Mouse (Mus musculus): Measurements from ENCODE around the gene Srrt. TPM values are rescaled to one million over a fixed set of nuclear protein-coding genes. Genes with fewer than 3 reads are reported as not detected.
A peak's percentile ranks its signal among the peaks of the same experiment; 100 is the strongest.

Srrt gene
- polyA plus RNA-seq, 1 experiment: 461 TPM

- peak overlapping the region; percentile 28; the same call in 1 of the 2 replicates for H3K27ac ChIP-seq (ENCODE audit: control insufficient read depth, insufficient read depth, low read depth, low read length, poor library complexity)
- no peak for TF ChIP-seq POLR2A (IDR thresholded peaks at IDR 0.05; ENCODE audit: borderline replicate concordance, control insufficient read depth, low read depth, low read length)
- no peak for TF ChIP-seq CTCF (IDR thresholded peaks at IDR 0.05; ENCODE audit: control insufficient read depth, insufficient read depth, low read length)
- WGBS: 62% methylated on average over 6 of the region's 6 CpGs
- no peak overlapping the region for H3K4me3 ChIP-seq (replicated peaks; ENCODE audit: control insufficient read depth, low read depth, low read length)
- H3K4me1 ChIP-seq (ENCODE audit: control insufficient read depth, insufficient read depth, low read length): peaks cover 3% of the 10 kb centered on the region; the same call in 1 of the 2 replicates
These were observed 32.7 kb upstream of the Srrt start for GRCm38 (mm10) chr5:137340222-137340621.

- H3K27ac ChIP-seq (ENCODE audit: control insufficient read depth, insufficient read depth, low read depth, low read length, poor library complexity): peak overlapping the region; percentile 9; the same call in 1 of the 2 replicates
- WGBS: 28% methylated on average over 22 of the region's 22 CpGs
- H3K4me3 ChIP-seq (replicated peaks; ENCODE audit: control insufficient read depth, low read depth, low read length): peak overlapping the region; percentile 9
- H3K4me1 ChIP-seq (ENCODE audit: control insufficient read depth, insufficient read depth, low read length): peaks cover 3% of the 10 kb centered on the region; the same call in 1 of the 2 replicates
- TF ChIP-seq CTCF (IDR thresholded peaks at IDR 0.05; ENCODE audit: control insufficient read depth, insufficient read depth, low read length): no peak
- TF ChIP-seq POLR2A (IDR thresholded peaks at IDR 0.05; ENCODE audit: borderline replicate concordance, control insufficient read depth, low read depth, low read length): no peak
These were observed 32.0 kb upstream of the Srrt start for GRCm38 (mm10) chr5:137339290-137339979.

GRCm38 (mm10) chr5:137338663-137339289 is 31.3 kb upstream of the Srrt start:
- H3K27ac ChIP-seq (ENCODE audit: control insufficient read depth, insufficient read depth, low read depth, low read length, poor library complexity): no peak overlapping the region
- peak overlapping the region; percentile 72 for H3K4me3 ChIP-seq (replicated peaks; ENCODE audit: control insufficient read depth, low read depth, low read length)
- TF ChIP-seq POLR2A (IDR thresholded peaks at IDR 0.05; ENCODE audit: borderline replicate concordance, control insufficient read depth, low read depth, low read length) (no peak), CTCF (IDR thresholded peaks at IDR 0.05; ENCODE audit: control insufficient read depth, insufficient read depth, low read length) (no peak)
- peaks cover 3% of the 10 kb centered on the region; the same call in 1 of the 2 replicates for H3K4me1 ChIP-seq (ENCODE audit: control insufficient read depth, insufficient read depth, low read length)
- WGBS: 0% methylated on average over 11 of the region's 11 CpGs

GRCm38 (mm10) chr5:137338256-137338655 is 30.8 kb upstream of the Srrt start:
- Histone ChIP-seq H3K4me1 (ENCODE audit: control insufficient read depth, insufficient read depth, low read length) (peaks cover 3% of the 10 kb centered on the region; the same call in 1 of the 2 replicates), H3K27ac (ENCODE audit: control insufficient read depth, insufficient read depth, low read depth, low read length, poor library complexity) (no peak overlapping the region), H3K4me3 (replicated peaks; ENCODE audit: control insufficient read depth, low read depth, low read length) (peak overlapping the region; percentile 72)
- WGBS: 0% methylated on average over 19 of the region's 19 CpGs
- TF ChIP-seq POLR2A (IDR thresholded peaks at IDR 0.05; ENCODE audit: borderline replicate concordance, control insufficient read depth, low read depth, low read length) (peak; percentile 44; the same call in 1 of the 2 replicates), CTCF (IDR thresholded peaks at IDR 0.05; ENCODE audit: control insufficient read depth, insufficient read depth, low read length) (no peak)

GRCm38 (mm10) chr5:137337190-137337589 is 29.7 kb upstream of the Srrt start:
- 83% methylated on average over 8 of the region's 8 CpGs for WGBS
- Histone ChIP-seq H3K4me1 (ENCODE audit: control insufficient read depth, insufficient read depth, low read length) (peaks cover 3% of the 10 kb centered on the region; the same call in 1 of the 2 replicates), H3K4me3 (replicated peaks; ENCODE audit: control insufficient read depth, low read depth, low read length) (no peak overlapping the region), H3K27ac (ENCODE audit: control insufficient read depth, insufficient read depth, low read depth, low read length, poor library complexity) (no peak overlapping the region)
- TF ChIP-seq POLR2A (IDR thresholded peaks at IDR 0.05; ENCODE audit: borderline replicate concordance, control insufficient read depth, low read depth, low read length) (no peak), CTCF (IDR thresholded peaks at IDR 0.05; ENCODE audit: control insufficient read depth, insufficient read depth, low read length) (no peak)

GRCm38 (mm10) chr5:137335066-137335465 is 27.6 kb upstream of the Srrt start:
- TF ChIP-seq POLR2A (IDR thresholded peaks at IDR 0.05; ENCODE audit: borderline replicate concordance, control insufficient read depth, low read depth, low read length) (no peak), CTCF (IDR thresholded peaks at IDR 0.05; ENCODE audit: control insufficient read depth, insufficient read depth, low read length) (no peak)
- H3K4me3 ChIP-seq (replicated peaks; ENCODE audit: control insufficient read depth, low read depth, low read length): no peak overlapping the region
- WGBS: 81% methylated on average over 6 of the region's 6 CpGs
- H3K27ac ChIP-seq (ENCODE audit: control insufficient read depth, insufficient read depth, low read depth, low read length, poor library complexity): no peak overlapping the region
- H3K4me1 ChIP-seq (ENCODE audit: control insufficient read depth, insufficient read depth, low read length): peaks cover 3% of the 10 kb centered on the region; the same call in 1 of the 2 replicates

- TF ChIP-seq CTCF (IDR thresholded peaks at IDR 0.05; ENCODE audit: control insufficient read depth, insufficient read depth, low read length): no peak
- no peak for TF ChIP-seq POLR2A (IDR thresholded peaks at IDR 0.05; ENCODE audit: borderline replicate concordance, control insufficient read depth, low read depth, low read length)
- WGBS: 37% methylated on average over 10 of the region's 10 CpGs
- H3K27ac ChIP-seq (ENCODE audit: control insufficient read depth, insufficient read depth, low read depth, low read length, poor library complexity): no peak overlapping the region
- H3K4me3 ChIP-seq (replicated peaks; ENCODE audit: control insufficient read depth, low read depth, low read length): no peak overlapping the region
- no peaks in the 10 kb centered on the region; the same call in 1 of the 2 replicates for H3K4me1 ChIP-seq (ENCODE audit: control insufficient read depth, insufficient read depth, low read length)
These were observed 26.8 kb upstream of the Srrt start for GRCm38 (mm10) chr5:137334317-137334716.

- Histone ChIP-seq H3K4me1 (ENCODE audit: control insufficient read depth, insufficient read depth, low read length) (no peaks in the 10 kb centered on the region; the same call in 1 of the 2 replicates), H3K27ac (ENCODE audit: control insufficient read depth, insufficient read depth, low read depth, low read length, poor library complexity) (peak within 1 kb of the TSS; percentile 12; the same call in 1 of the 2 replicates), H3K4me3 (replicated peaks; ENCODE audit: control insufficient read depth, low read depth, low read length) (peak within 1 kb of the TSS; percentile 82)
- under 1% methylated on average over 44 of the region's 44 CpGs for WGBS
- TF ChIP-seq CTCF (IDR thresholded peaks at IDR 0.05; ENCODE audit: control insufficient read depth, insufficient read depth, low read length) (peak; percentile 72; the same call in 1 of the 2 replicates), POLR2A (IDR thresholded peaks at IDR 0.05; ENCODE audit: borderline replicate concordance, control insufficient read depth, low read depth, low read length) (no peak; the same call in 1 of the 2 replicates)
These were observed 26.2 kb upstream of the Srrt start, which contains the start of gene Slc12a9 for GRCm38 (mm10) chr5:137333512-137334174. Slc12a9 (minus strand) TSS chr5:137333597.

All from bone marrow, adult 2 months (tissue).